Mouse (Mus musculus) erythroblast, adult 5-6 weeks (primary cell): ENCODE measurements around the gene Efcab6. TPM values are rescaled to one million over a fixed set of nuclear protein-coding genes. Genes with fewer than 3 reads are reported as not detected.
A peak's percentile ranks its signal among the peaks of the same experiment; 100 is the strongest.

Experiments
- ATAC-seq: replicated peaks from 2 replicates; pipeline ENCODE4 v1.8.0; 2016; ENCODE audit warnings: moderate number of reproducible peaks, mild to moderate bottlenecking, moderate TSS enrichment, inconsistent platforms; ENCODE audit not compliant: poor library complexity, low FRiP score, severe bottlenecking
- total RNA-seq, 2 experiments: library from RNA; stranded (forward) in 1 of 2; stranded (reverse) in 1 of 2; fragments of 150-400 nt in 1 of 2; fragments of 200-764, 138-1000 nt in 1 of 2; gene quantifications; 2 replicates each; pipeline versions ENCODE4 v1.2.3 to v1.2.4; 2015 to 2017; ENCODE audit warnings: low replicate concordance in 2 of 2

Gene Efcab6
- total RNA-seq, 2 experiments from 2014 or later, result not detected

GRCm38 (mm10) chr15:83988087-83988486 is 77.1 kb downstream of the Efcab6 start:
- ATAC-seq, result no peak

- ATAC-seq, result no peak
Measured at GRCm38 (mm10) chr15:83982186-83982936, 82.8 kb downstream of the Efcab6 start.

GRCm38 (mm10) chr15:83978865-83979264 is 86.3 kb downstream of the Efcab6 start:
- ATAC-seq, result no peak

GRCm38 (mm10) chr15:83977108-83977507 is 88.1 kb downstream of the Efcab6 start:
- ATAC-seq, result no peak

- no peak for ATAC-seq
Measured at GRCm38 (mm10) chr15:83972206-83972605, 93.0 kb downstream of the Efcab6 start.

- ATAC-seq, result no peak
Measured at GRCm38 (mm10) chr15:83967802-83968201, 97.4 kb downstream of the Efcab6 start.

GRCm38 (mm10) chr15:83965126-83965525 is 100.1 kb downstream of the Efcab6 start:
- no peak for ATAC-seq

- no peak for ATAC-seq
Measured at GRCm38 (mm10) chr15:83958376-83958775, 106.8 kb downstream of the Efcab6 start.

- no peak for ATAC-seq
Measured at GRCm38 (mm10) chr15:83956996-83957395, 108.2 kb downstream of the Efcab6 start.

GRCm38 (mm10) chr15:83955948-83956707 is 109.1 kb downstream of the Efcab6 start:
- ATAC-seq, result no peak

- no peak for ATAC-seq
Measured at GRCm38 (mm10) chr15:83949729-83950491, 115.3 kb downstream of the Efcab6 start.

GRCm38 (mm10) chr15:83939703-83940102 is 125.5 kb downstream of the Efcab6 start:
- no peak for ATAC-seq

- no peak for ATAC-seq
Measured at GRCm38 (mm10) chr15:83938466-83938865, 126.7 kb downstream of the Efcab6 start.

- no peak for ATAC-seq
Measured at GRCm38 (mm10) chr15:83936506-83936905, 128.7 kb downstream of the Efcab6 start.

- ATAC-seq, result no peak
Measured at GRCm38 (mm10) chr15:83934816-83935215, 130.4 kb downstream of the Efcab6 start.

- no peak for ATAC-seq
Measured at GRCm38 (mm10) chr15:83925338-83925737, 139.8 kb downstream of the Efcab6 start.

- no peak for ATAC-seq
Measured at GRCm38 (mm10) chr15:83924656-83925055, 140.5 kb downstream of the Efcab6 start.

GRCm38 (mm10) chr15:83915376-83915775 is 149.8 kb downstream of the Efcab6 start:
- 0 out of 2 replicates have a peak, but pooled peaks have one; percentile 46 for ATAC-seq

- no peak for ATAC-seq
Measured at GRCm38 (mm10) chr15:83913028-83913714, 152.0 kb downstream of the Efcab6 start.

GRCm38 (mm10) chr15:83906472-83906871 is 158.7 kb downstream of the Efcab6 start:
- no peak for ATAC-seq
